ENCODE assay signal across 28 mouse cellular contexts in the genomic region with DNA sequence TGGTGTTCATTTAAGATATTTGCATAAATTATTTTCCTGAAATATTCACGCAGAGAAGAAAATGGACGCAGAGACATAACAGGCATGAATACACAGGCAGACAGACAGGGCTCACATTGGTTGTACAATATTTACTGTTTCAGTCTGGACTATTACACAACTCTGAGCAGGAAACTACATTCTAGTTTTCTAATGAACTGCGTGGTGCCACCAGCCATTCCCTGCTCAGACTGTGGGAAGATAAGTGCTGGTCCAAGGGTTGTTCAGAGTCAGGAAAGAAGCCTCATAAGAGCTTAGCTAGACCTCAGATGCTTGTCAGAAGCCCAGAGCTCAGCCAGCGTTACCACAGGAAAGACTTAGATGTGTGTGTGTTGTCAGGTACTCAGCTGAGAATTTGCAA.
DNase-seq lines count a peak whose midpoint lies in the region; ATAC-seq and TF ChIP-seq lines count a peak whose summit lies in the region.
"Had no signal": no experiment of that assay in that cellular context is flagged by ENCODE, and none has a peak within 500 bp of the region (broad histone marks: within the 10 kb centered on the region; RNA-seq: fewer than 3 reads in every experiment).

No protein-coding gene starts in this region.

- H3K4me1 ChIP-seq in intestine, embryonic 16.5 days (ENCODE audit: control insufficient read depth, insufficient read depth, low read length), result peaks cover 4% of the 10 kb centered on the region; the same call in 1 of the 2 replicates
- H3K4me1 ChIP-seq in intestine, embryonic 15.5 days (replicated peaks), result no peaks in the 10 kb centered on the region; the same call in 1 of the 2 replicates
- peaks cover 15% of the 10 kb centered on the region for H3K4me1 ChIP-seq in liver, postnatal 0 days (ENCODE audit: insufficient read depth)
- no peaks in the 10 kb centered on the region; the same call in 1 of the 2 replicates for H3K4me1 ChIP-seq in liver, embryonic 11.5 days (replicated peaks; ENCODE audit: control insufficient read depth, insufficient read depth, low read length)
- H3K4me1 ChIP-seq: embryonic facial prominence, embryonic 13.5 days; embryonic facial prominence, embryonic 15.5 days had no signal

- no peak overlapping the region for H3K9ac ChIP-seq in intestine, embryonic 16.5 days (ENCODE audit: low read depth, low read length)
- no peak overlapping the region for H3K9ac ChIP-seq in intestine, embryonic 15.5 days
- no peak overlapping the region for H3K9ac ChIP-seq in liver, postnatal 0 days (replicated peaks)
- no peak overlapping the region for H3K9ac ChIP-seq in liver, embryonic 11.5 days (ENCODE audit: low read depth, low read length)
- H3K9ac ChIP-seq: embryonic facial prominence, embryonic 13.5 days; embryonic facial prominence, embryonic 15.5 days; forebrain, embryonic 12.5 days had no signal

- no peaks in the 10 kb centered on the region for H3K36me3 ChIP-seq in intestine, embryonic 16.5 days (ENCODE audit: control insufficient read depth, insufficient read depth, low read length)
- H3K36me3 ChIP-seq in intestine, embryonic 15.5 days, result no peaks in the 10 kb centered on the region
- no peaks in the 10 kb centered on the region for H3K36me3 ChIP-seq in liver, postnatal 0 days (replicated peaks; ENCODE audit: insufficient read depth, low read length)
- no peaks in the 10 kb centered on the region for H3K36me3 ChIP-seq in liver, embryonic 11.5 days (ENCODE audit: control insufficient read depth, insufficient read depth, low read length)
- H3K36me3 ChIP-seq: embryonic facial prominence, embryonic 13.5 days; embryonic facial prominence, embryonic 15.5 days; forebrain, embryonic 10.5 days; forebrain, embryonic 12.5 days; G1E had no signal

- ATAC-seq in intestine, embryonic 16.5 days, result peak; percentile 78
- ATAC-seq in intestine, embryonic 15.5 days, result no peak
- ATAC-seq in liver, postnatal 0 days, result no peak
- ATAC-seq in liver, embryonic 11.5 days (replicated peaks; ENCODE audit: low FRiP score), result no peak
- ATAC-seq in megakaryocyte, adult 5-6 weeks (ENCODE audit: poor library complexity, severe bottlenecking), result peak; percentile 46
- ATAC-seq: CD4-positive, CD25-positive, alpha-beta regulatory T cell, adult 4 months; forebrain, embryonic 14.5 days; Patski had no signal

- DNase-seq in liver, postnatal 0 days, result no peak
- DNase-seq in liver, embryonic 11.5 days (ENCODE audit: low spot score), result no peak
- DNase-seq in ovary, adult 18-20 months (ENCODE audit: low spot score), result no peak
- DNase-seq in spleen, postnatal 10 days (ENCODE audit: low spot score in 2 of 2), result no peak
- DNase-seq: adrenal gland, adult 2 months; adrenal gland, postnatal 10 days; adrenal gland, postnatal 25 days; B cell, adult 2 months; cerebellum, adult 11 months; cerebellum, adult 18-20 months; cerebellum, adult 8-10 months; cerebellum, adult 9-11 months; cerebellum, postnatal 14 days; cerebellum, postnatal 36 days; embryo, embryonic 11 days had no signal

- 89% methylated on average over 4 of the region's 4 CpGs for WGBS in intestine, embryonic 16.5 days
- WGBS in intestine, embryonic 15.5 days, result 86% methylated on average over 4 of the region's 4 CpGs
- WGBS in liver, postnatal 0 days (ENCODE audit: insufficient replicate concordance), result 54% methylated on average over 4 of the region's 4 CpGs
- 77% methylated on average over 4 of the region's 4 CpGs for WGBS in liver, embryonic 11.5 days

- no peak overlapping the region for H3K4me2 ChIP-seq in intestine, embryonic 16.5 days (ENCODE audit: low read depth, low read length)
- H3K4me2 ChIP-seq in intestine, embryonic 15.5 days (replicated peaks), result no peak overlapping the region
- no peak overlapping the region for H3K4me2 ChIP-seq in liver, postnatal 0 days (ENCODE audit: low read depth, low read length)
- no peak overlapping the region for H3K4me2 ChIP-seq in liver, embryonic 11.5 days
- H3K4me2 ChIP-seq: embryonic facial prominence, embryonic 13.5 days; embryonic facial prominence, embryonic 15.5 days; forebrain, embryonic 12.5 days had no signal

- no peaks in the 10 kb centered on the region for H3K9me3 ChIP-seq in intestine, embryonic 16.5 days (ENCODE audit: control insufficient read depth, low read length)
- H3K9me3 ChIP-seq in intestine, embryonic 15.5 days, result no peaks in the 10 kb centered on the region
- H3K9me3 ChIP-seq in liver, postnatal 0 days (ENCODE audit: low read length), result no peaks in the 10 kb centered on the region
- H3K9me3 ChIP-seq in liver, embryonic 11.5 days (ENCODE audit: control insufficient read depth, low read length), result no peaks in the 10 kb centered on the region
- H3K9me3 ChIP-seq: embryonic facial prominence, embryonic 13.5 days; embryonic facial prominence, embryonic 15.5 days; forebrain, embryonic 10.5 days; forebrain, embryonic 12.5 days; G1E had no signal

- H3K4me3 ChIP-seq in intestine, embryonic 16.5 days (ENCODE audit: low read length), result no peak overlapping the region
- H3K4me3 ChIP-seq in intestine, embryonic 15.5 days (replicated peaks), result no peak overlapping the region
- no peak overlapping the region for H3K4me3 ChIP-seq in liver, postnatal 0 days (ENCODE audit: low read depth, low read length)
- no peak overlapping the region for H3K4me3 ChIP-seq in liver, embryonic 11.5 days (ENCODE audit: low read depth, low read length)
- H3K4me3 ChIP-seq: embryonic facial prominence, embryonic 13.5 days; embryonic facial prominence, embryonic 15.5 days; erythroblast, embryonic 14.5 days; forebrain, embryonic 10.5 days; forebrain, embryonic 12.5 days had no signal

- TF ChIP-seq CTCF in liver, postnatal 0 days (IDR thresholded peaks at IDR 0.05; ENCODE audit: low read depth), result no peak

- H3K27me3 ChIP-seq in intestine, embryonic 16.5 days (replicated peaks; ENCODE audit: control insufficient read depth, insufficient read depth, low read length), result no peaks in the 10 kb centered on the region
- no peaks in the 10 kb centered on the region for H3K27me3 ChIP-seq in intestine, embryonic 15.5 days (replicated peaks)
- no peaks in the 10 kb centered on the region for H3K27me3 ChIP-seq in liver, postnatal 0 days (ENCODE audit: insufficient read depth, low read length)
- H3K27me3 ChIP-seq in liver, embryonic 11.5 days (replicated peaks; ENCODE audit: control insufficient read depth, insufficient read depth, low read length), result no peaks in the 10 kb centered on the region
- H3K27me3 ChIP-seq: CH12.LX; embryonic facial prominence, embryonic 13.5 days; embryonic facial prominence, embryonic 15.5 days; forebrain, embryonic 12.5 days; Patski had no signal

- TF ChIP-seq EP300 in liver, postnatal 0 days (IDR thresholded peaks at IDR 0.05; ENCODE audit: low read depth), result no peak

- H3K27ac ChIP-seq in intestine, embryonic 16.5 days (ENCODE audit: low read length), result no peak overlapping the region
- H3K27ac ChIP-seq in intestine, embryonic 15.5 days, result no peak overlapping the region
- H3K27ac ChIP-seq in liver, postnatal 0 days (ENCODE audit: low read depth), result 0 out of 2 replicates have a peak overlapping the region, but pooled peaks have one; percentile 44
- H3K27ac ChIP-seq in liver, embryonic 11.5 days (ENCODE audit: low read depth, low read length), result no peak overlapping the region
- H3K27ac ChIP-seq: embryonic facial prominence, embryonic 13.5 days; embryonic facial prominence, embryonic 15.5 days; forebrain, embryonic 10.5 days; forebrain, embryonic 12.5 days had no signal

Comparison
In these comparisons a context has a peak if more than half of its experiments do, and no peak if none do; other contexts are left out.
1. ATAC-seq: peak in intestine, embryonic 16.5 days (single experiment) and megakaryocyte, adult 5-6 weeks (single experiment); none in intestine, embryonic 15.5 days (single experiment), liver, postnatal 0 days (single experiment) and liver, embryonic 11.5 days (single experiment).